Mouse (Mus musculus) liver, postnatal 0 days (tissue): ENCODE data around the gene Hmx1.

Experiments used
- CTCF ChIP-seq: sonication (generic); IDR thresholded peaks from 2 replicates; pipeline ENCODE4 v1.5.1; 2016; ENCODE audit warnings: antibody characterized with exemption, low read depth
- EP300 ChIP-seq: IDR thresholded peaks from 2 replicates; pipeline ENCODE4 v1.6.1; 2016; ENCODE audit warnings: antibody characterized with exemption, low read depth, mild to moderate bottlenecking

DNA sequence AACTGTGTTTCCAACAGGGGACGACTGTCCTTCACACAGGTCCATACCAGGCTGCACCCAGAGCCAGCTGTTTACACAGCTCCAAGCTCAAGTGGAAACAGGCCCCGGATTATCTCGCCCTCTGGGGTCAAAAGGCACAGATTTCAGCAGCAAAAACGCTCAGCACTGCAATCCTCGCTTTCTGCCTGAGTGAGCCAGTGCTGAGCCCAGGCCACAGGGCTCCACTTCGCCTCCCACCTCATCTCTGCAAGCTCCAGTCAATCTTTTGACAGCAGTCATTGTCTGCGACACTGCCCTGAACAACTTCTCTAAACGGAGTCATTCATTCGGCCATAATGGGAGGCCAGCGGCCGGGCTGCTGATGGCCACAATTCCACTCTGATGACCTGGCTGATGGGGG lies 36.3 kb downstream of the Hmx1 start:
- TF ChIP-seq CTCF (0 out of 2 replicates have a peak, but pooled peaks have one; percentile 10), EP300 (no peak)
